Mouse (Mus musculus) WW6 (cell line): Measurements from ENCODE around the gene Mettl7a3.

Source experiments
- DNase-seq: peaks from one replicate; pipeline ENCODE4 v3.0.0-alpha.2; 2013; ENCODE audit warnings: low read depth, low spot score

Mettl7a3 gene

GRCm38 (mm10) chr15:100387544-100388223 lies 53.0 kb downstream of the Mettl7a3 start:
- DNase-seq = no peak

- DNase-seq = no peak
These were observed 53.6 kb downstream of the Mettl7a3 start for GRCm38 (mm10) chr15:100388224-100388835.

- DNase-seq = no peak
These were observed 54.2 kb downstream of the Mettl7a3 start for GRCm38 (mm10) chr15:100388886-100389285.
